Mouse (Mus musculus) c-Kit-positive CD71-positive TER-119-negative erythroid progenitor cells, embryonic 14.5 days (primary cell): ENCODE results near the gene 9930022D16Rik.
A peak's percentile ranks its signal among the peaks of the same experiment; 100 is the strongest.

ENCODE experiments used
- DNase-seq: peaks from one replicate; pipeline ENCODE4 v3.0.0-alpha.2; 2013; ENCODE audit warnings: low read depth

9930022D16Rik gene

GRCm38 (mm10) chr11:109417472-109418040 is 3.8 kb downstream of the 9930022D16Rik start:
- no peak for DNase-seq

DNA sequence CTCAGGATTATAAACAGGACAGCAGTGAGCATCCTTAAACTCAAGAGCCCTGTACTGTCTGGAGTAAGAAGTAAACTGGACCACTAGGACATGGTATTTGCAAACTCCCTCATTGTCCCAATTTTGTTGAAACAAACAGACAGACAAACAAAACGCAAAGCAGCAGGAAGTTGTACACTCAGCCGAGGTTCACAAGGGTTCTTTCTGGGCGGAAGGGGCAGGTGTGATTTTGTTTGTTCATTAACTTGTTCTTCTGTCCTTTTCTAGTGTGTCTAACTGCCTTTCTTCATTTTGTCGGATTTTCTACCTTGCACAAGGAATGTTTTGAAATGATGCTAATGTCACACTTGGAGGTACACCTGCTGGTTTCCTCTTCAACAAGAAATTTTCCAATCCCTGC is 5.7 kb downstream of the 9930022D16Rik start:
- DNase-seq: no peak

DNA sequence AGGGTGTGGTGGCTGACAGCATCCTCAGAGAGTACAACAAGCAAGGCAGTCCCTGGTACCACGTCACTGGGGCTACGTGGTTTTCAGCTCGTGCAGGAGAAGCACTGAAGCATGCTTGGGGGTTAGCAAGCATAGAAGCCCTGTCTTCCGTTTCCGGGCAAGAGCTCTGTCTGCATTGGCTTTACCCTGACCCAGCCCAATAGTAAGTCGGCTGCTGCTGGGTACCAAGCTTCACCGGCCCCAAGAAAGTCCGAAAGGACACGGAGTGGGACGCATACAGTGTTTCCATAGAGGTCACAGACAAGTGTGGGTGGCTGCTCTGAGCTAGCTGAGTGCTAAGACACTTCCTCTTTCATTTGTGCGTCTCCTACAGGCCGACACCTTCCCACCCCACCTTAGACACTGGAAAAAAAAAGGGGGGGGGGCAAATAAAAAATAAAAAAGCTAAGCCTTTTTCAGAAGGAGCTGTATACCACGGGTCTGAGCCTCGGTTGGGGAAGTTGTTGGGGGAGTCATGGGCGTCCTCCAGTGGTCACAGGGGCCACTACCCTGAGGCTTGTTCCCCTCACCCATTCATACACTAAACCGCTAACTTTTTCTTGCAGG is 6.3 kb downstream of the 9930022D16Rik start:
- DNase-seq: no peak

DNA sequence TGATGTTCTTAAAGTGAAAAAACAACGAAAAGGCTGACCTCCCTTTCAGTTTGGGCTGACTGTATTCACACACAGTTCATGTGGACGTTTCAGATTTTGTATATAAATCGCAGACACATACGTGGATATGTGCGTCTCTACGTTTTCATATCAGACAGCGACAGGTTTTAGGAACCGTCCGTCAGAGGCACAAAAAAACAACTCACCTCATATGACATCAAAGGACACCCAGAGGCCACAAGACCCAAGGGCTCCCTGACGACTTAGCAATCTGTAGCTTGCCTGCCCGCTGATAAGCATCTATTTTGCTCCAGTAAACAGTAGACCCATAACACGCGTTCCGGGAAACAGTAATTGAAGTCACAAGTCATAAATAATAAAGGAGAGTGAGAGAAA is 6.8 kb downstream of the 9930022D16Rik start:
- DNase-seq: no peak

GRCm38 (mm10) chr11:109421205-109421604 is 7.5 kb downstream of the 9930022D16Rik start:
- no peak for DNase-seq

- no peak for DNase-seq
Measured at GRCm38 (mm10) chr11:109422263-109422662, 8.5 kb downstream of the 9930022D16Rik start.

GRCm38 (mm10) chr11:109423294-109423693 is 9.6 kb downstream of the 9930022D16Rik start:
- DNase-seq: no peak

DNA sequence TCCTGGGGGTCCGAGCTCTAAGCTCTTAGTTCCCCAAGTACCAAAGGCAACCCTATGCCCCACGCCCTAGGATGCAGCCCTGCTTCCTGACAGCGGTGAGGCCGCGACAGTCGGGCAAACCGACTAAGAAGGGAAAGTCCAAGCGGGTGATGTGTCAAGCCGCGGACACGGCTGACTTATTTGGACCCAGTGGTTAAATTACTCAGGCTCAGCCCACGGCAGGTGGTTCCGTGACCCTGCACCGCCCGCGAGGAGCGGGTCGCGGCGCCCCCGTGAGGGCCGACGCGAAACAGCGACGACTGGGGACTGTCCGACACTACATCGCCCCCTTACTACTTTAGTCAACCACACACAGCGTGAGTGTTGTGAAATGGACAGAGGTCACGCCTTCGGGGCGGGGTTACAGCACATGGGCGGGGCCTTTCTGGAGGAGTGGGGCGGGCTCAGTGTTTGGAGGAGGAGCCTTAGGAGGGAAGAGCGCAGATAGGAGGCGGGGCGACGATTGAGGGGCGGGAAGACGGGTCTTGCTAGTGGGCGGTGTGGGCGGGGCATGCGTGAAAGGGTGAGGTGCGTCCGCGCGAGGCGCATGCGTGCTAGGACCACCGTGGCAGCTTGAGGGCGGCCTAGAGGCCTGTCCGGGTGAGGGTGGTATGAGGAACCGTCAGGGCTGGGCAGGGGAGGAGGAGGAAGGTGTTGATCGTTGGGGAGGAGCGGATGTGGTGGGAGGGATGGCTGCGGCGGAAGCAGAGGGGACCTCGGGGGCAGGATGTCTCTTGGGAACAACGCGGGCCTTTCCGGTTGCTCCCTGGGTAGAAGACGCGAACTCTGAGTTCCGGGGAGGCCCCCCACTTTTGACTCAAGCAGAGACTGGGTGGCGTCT is 11.9 kb downstream of the 9930022D16Rik start, which contains the start of gene Amz2:
Amz2 (plus strand) TSS at position 555 of the 880 bp plus-strand sequence.
- DNase-seq: peak; percentile 99

GRCm38 (mm10) chr11:109426272-109426586 is 12.5 kb downstream of the 9930022D16Rik start:
- no peak for DNase-seq

DNA sequence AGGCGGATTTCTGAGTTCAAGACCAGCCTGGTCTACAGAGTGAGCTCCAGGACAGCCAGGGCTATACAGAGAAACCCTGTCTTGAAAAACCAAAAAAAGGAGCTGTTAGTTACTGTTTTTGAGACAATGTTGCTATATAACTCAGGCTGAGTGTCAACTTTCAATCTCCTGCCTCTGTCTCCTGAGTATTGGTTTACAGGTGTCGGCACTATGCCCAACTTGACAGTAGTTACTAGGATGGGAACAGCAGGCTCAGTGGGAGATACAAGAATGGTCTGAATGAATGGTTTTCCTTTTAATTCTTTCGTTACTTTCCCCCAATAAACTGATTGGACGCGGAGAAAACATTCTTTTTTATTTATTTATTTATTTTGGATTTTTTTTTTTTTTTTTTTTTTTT is 13.6 kb downstream of the 9930022D16Rik start:
- DNase-seq: no peak

DNA sequence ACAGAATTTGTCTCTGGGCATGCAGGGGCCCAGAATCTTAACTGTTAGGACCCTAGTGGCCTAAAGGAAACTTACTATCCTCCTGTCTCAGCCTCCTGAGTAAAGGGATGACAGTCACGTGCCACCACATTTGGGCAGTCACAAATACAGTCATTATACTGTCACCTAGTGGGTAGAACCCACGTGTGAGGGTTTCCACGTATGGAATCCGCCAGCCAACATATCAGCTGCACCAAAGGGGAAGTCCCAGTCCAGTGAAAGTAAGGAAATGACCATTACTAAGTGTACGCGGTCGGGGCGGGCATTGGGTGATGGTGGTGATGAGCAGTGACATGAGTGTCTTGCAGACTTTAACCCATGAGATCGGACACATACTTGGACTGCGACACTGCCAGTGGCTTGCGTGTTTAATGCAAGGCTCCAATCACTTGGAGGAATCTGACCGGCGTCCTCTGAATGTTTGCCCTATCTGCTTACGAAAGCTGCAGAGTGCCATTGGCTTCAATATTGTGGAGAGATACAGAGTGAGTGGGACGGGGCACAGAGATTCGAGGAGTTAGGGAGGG is 20.6 kb downstream of the 9930022D16Rik start:
- no peak for DNase-seq

DNA sequence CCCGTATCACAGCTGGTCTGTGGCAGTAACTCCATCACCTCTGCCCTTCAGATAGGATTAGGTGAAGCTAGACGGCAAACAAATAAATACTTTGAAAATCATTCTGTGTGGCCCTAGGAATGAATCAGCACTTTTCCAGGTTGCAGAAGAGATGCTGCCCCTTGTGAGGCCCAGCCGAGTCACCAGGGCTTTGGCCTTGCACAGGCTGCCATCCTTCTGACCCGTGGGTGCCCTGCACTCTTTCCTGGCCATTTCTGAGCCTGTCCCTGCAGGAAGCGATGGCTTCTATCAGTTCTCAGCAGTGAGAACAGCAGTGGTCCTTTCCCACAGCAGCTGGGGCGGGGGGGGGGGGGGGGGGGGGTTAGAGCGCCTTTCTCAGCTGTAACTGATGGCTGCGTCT is 23.2 kb downstream of the 9930022D16Rik start:
- no peak for DNase-seq

DNA sequence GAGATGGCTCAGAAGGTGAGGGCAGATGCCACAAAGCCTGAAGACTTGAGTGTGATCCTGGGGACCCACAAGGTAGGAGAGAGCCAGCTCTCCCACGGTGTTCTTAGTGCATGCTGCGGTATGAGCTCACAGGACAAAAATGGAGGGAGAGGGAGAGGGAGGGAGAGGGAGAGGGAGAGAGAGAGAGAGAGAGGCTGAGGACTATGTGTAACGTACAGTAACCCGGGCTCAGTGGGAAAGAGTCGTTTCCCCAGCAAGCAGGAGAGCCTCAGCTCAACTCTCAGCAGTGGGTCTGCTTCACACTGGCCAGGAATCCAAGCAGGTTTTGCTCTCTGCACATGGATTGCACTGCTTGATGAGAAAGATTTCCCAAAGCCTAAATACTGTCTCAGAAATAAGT is 25.5 kb downstream of the 9930022D16Rik start:
- DNase-seq: no peak

- DNase-seq: peak; percentile 37
Measured at GRCm38 (mm10) chr11:109439829-109440340, 26.2 kb downstream of the 9930022D16Rik start.

- DNase-seq: no peak
Measured at GRCm38 (mm10) chr11:109440641-109441040, 26.9 kb downstream of the 9930022D16Rik start.

DNA sequence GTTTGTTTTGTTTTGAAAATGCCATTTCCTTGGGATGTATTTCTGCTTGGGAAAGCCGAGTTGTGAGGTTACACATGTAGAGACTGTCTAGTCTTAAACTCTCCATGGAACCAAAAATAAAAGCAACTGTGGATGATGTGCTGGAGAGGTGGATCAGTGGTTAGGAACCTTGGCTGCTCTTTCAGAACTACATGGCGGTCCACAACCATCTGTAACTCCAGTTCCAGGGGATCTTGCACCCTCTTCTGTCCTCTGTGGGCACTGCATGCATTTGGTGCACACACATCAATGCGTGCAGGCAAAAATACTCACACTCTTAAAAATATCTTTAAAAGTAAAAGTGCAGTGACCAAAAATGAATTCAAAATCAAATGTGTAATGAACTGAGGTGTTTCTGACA is 27.4 kb downstream of the 9930022D16Rik start:
- DNase-seq: peak; percentile 62

DNA sequence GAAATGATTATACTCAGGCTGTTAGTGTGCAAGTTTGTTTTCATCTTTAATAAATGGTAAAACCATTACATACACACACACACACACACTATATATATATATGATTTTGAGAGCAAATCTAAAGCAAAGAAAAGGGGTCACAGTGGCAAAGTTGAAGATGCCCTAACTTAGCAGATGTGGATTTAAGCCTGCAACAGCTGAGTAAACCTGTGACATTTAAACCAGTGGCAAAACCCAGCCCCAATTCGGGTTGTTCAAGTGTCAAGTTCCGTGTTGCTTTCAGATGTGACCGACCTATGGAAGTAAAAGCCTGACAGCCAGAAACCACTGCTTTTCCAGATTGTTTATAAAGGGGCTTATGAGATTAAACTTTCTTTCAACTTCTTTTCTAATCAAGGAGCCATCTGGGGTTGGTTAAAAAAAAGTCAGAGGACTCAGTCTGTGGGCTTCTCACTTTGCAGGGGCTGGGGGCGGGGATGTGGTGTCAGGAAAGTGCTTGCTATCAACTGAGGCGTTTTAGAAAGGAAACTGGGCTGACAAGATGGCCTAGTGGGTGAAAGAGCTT is 28.5 kb downstream of the 9930022D16Rik start:
- DNase-seq: no peak

- no peak for DNase-seq
Measured at GRCm38 (mm10) chr11:109443468-109444263, 29.9 kb downstream of the 9930022D16Rik start.

GRCm38 (mm10) chr11:109444600-109444999 is 30.9 kb downstream of the 9930022D16Rik start:
- DNase-seq: no peak

- DNase-seq: peak; percentile 68
Measured at GRCm38 (mm10) chr11:109445438-109446035, 31.8 kb downstream of the 9930022D16Rik start.

DNA sequence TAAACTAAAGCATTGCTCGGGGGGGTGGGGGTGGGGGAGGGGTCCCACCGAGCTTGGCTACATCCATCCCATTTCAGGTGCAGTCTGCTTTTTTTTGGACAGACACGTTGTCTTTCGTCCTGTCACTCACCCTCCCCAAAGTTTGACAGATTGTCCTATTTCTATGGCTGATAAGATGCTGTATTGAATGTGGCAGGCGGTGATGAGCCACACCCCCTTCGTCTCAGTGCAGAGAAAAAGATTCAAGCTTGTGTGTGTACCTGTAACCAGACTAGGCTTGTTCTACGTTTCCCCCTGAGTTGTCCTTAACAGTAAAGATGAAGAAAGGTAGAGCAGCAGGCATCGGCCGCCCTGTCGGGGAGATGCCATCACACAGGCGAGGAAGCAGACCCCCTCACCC is 37.5 kb downstream of the 9930022D16Rik start:
- DNase-seq: no peak
